Mouse (Mus musculus) embryo, embryonic 11.5 days (tissue): Measurements from ENCODE around the gene Cbwd1.

ENCODE experiments used
- DNase-seq: peaks from one replicate; pipeline ENCODE4 v3.0.0-alpha.2; 2012; ENCODE audit warnings: low read depth, low spot score

Cbwd1 gene

DNA sequence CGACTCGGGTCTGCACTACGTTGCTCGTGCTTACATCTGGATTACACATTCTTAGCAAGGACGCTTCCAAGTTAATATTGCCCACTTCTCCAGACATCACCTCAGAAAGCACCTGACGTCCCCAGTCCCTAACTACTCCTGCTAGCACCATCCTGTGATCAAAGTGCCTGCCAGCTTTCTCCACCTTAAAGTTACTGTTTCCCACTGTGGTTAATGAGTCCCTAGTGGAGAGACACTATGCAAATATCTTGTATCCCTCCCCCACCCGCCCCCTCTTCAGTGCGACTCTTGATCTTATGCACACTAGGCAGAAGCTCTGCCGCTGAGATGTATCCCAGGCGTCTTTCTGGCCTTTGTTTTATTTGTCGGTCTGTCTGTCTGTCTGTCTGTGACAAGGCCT is 16.6 kb upstream of the Cbwd1 start:
- no peak for DNase-seq

DNA sequence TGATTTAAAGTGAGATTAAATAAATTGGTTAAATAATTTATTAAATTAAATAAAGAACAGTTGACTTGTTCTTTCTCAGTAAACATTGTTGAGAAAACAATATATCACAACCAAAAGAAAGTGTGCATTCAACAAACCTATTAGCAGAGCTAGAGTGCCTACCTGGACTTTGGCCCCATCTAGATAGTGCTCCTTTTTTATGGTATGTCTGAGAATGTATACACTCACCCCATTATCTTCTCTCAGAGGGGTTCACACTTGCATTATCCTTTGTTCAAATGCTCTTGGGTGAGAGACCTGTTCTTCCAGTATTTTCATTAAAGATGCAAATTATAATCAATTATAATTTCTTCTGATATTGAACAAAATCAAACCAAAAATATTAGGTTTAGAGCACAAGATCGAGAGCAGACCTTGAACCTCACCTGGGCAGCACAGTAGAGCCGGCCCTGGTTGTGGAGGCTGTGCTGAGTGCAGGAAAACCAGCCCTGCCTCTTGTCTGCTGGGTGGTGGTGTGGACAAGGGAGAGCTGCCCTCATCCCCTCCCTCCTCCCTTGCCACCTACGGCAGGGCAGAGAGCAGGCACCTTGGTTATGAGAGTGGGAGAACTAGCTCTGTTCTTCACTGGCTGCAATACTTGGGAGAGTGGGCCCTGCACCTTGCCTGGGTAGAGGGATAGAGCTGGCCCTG is 11.4 kb upstream of the Cbwd1 start:
- DNase-seq = no peak

DNA sequence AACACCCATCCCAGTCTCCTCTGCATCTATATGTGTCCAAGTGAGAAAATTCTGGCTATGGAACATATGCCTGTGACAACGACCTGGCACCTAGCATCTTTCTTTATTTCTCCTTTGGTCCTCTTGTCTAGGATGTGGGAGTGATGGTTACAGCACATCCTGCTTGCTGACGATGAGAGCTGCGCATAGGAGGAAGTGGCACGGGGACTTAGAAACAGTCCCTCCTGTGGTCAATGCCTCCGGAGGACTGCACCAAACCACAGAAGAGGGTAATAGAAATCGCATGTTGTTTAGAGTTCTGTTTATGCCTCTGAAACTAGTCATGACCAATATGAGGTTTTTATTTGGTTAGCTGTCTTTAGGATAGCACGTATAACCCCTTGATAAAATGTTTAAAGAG is 9.9 kb upstream of the Cbwd1 start:
- no peak for DNase-seq

DNA sequence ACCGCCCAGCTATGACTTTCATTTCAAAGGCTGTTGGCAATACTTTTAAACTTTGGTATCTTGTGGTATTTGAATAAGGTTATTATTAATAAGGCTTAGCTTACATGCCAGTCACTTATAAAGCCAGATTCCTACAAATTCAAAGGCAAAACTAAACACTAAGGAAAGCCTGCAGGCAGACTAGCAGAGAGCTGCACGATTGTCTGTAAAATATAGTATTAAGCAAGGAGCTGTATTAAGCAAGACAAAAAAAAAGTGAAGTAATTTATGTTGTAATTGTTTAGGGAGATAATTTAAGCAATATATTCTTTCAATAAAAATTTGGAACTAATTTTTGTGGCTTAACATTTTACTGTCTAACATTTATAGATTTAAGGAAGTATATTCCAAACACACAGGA is 5.5 kb upstream of the Cbwd1 start:
- DNase-seq = no peak

DNA sequence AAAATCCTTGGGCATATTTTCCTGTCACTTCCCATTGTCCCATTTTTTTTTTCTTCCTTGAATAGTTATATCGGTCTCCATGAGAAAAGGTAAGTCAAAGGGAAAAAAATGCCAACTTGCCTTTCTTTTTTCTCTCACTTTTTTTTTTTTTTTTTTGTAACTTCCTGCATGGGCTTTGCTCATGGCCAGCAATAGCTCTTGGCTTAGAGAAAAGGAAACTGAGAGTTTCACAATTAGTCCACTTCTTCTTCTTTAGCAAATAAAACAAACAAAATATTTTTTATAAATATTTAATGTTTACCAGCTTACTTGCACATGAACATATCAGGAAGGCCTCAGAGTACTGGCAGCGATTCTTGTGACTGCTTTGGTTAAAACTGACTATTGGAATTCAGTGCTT is 4.8 kb upstream of the Cbwd1 start:
- DNase-seq = no peak

DNA sequence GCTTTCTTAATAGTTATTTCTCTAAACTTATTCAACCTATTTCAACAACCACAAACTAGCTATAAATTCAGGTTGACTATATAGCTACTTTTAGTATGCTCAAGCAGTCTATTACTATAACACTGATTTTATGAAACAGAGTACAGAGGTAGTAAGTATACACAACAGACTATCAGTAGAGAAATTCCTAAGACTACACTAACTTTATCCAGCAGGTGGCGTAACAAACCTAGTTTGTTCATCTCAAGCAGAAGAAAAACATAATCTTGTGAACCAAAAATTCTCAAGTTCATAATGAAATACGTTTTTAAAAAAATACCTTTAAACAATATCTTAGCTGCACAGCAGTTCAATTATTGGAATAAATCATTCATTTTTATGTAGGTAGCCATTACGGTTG is 2.9 kb downstream of the Cbwd1 start:
- DNase-seq = peak; percentile 45

DNA sequence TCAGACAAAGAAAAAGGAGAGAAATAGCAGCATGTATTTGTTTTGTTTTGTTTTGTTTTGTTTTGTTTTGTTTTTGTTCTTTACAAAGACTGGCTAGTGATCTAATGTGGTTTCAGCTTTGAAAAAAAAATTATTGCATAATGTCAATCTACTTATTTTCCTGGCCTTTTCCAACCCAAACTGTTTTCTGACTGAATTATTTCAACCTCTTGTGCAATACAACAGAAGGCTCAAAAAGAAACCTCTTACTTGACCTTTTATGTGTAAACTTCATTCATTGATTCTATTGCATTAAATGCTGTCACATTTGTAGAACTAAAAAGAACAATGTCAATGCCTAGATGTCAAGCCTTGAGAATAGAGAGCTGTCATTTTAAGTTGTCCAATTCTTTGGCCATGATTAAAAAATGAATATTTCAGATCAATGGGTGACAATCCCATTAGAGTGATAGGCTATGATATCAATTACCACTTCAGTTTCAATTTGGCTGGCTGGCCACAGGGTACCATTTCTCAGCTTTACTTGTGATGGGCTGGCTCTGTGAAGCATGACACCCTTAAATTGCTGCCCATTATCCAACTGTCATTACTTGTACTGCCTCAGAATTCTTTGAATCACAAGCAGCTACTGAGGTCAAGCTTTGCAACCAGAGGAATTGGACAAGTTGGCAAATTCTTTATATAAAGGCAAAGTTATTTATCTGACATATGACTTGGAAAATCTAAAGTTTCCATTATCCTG is 15.7 kb downstream of the Cbwd1 start:
- no peak for DNase-seq

DNA sequence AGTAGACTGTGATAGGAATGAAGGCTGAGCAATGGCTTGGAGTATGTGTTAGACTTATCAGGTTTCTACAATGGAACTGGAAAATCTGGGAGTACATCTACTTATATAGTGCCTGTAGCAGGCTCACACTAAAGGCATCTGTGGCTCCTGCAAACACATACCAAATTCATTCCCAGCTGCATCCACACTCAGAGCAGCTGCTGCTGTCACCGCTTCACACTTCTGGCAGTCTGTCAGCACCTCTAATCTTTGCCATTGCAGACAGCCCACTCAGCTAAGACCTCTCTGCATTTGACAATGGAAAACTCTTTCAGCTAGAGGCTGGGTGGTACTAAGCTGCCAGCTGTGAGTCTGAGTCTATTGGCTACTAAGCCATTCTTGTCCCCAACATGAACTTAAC is 24.3 kb downstream of the Cbwd1 start:
- no peak for DNase-seq

DNA sequence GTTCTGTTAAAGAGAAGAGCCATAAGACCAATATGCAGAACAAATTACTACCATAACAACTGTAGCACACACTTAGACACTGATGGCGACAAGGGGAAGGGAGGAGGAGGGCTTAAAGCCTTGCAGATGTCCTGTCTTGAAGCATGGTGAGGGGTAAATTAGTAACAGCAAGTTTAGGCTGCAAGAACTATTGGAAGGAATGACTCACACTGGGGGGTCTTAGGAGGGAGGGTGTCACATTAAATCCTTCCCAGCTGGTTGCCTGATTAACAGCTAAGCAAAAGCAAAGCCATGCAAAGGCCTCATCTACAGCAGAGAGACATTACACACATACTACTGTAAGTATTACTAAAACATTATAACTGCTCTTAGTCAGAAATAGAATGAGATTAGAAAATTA is 32.4 kb downstream of the Cbwd1 start:
- DNase-seq = no peak

DNA sequence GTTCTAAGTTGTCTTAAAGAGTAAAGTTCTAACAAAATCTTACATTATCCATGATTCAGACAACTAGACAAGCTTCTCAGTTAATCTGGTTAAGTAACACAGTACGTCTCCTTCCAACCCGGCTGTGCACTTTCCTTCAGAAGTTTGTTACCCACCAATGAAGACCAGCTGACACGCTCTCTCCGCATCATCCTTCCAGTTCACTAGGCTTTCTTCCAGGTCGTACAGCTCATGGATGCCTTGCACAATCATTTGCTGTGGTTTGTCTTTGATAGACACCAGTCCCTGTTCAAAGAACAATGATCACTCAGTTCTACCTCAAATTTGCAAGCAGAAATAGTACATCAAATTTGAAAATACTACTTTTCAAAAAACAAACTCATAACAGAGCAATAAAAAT is 40.5 kb downstream of the Cbwd1 start:
- no peak for DNase-seq

DNA sequence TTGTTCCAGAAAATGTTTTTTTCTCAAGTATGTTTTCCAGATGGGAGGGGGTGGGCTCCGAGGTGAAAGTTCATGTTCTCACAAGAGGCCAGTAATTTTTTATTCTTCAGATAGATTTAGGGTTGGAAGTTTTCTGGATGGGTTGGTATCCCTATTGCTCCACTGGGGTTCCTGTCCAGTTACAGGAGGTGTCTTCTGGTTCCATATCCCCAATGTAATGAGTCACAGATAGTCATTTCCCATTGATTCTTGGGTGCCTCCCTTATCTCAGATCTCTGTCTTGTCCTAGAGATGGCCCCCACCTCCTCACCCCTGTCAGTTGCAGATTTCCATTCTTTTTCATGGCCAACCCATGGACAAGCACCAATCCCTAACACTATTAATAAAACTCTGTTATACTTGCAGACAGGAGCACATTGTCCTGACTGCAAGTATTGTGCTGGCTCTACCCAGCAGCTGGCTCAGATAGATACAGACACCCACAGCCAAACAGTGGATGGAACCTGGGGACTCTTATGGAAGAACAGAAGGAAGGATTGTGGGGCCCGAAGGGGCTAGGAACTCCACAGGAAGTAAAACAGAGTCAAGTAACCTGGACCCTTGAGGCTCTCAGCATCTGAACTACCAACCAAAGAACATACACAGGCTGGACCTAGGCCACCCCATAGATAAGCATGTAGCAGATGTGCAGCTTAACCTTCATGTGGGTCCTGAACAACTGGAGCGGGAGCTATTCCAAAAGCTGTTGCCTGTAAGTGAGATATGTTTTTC is 52.8 kb downstream of the Cbwd1 start:
- DNase-seq = no peak

DNA sequence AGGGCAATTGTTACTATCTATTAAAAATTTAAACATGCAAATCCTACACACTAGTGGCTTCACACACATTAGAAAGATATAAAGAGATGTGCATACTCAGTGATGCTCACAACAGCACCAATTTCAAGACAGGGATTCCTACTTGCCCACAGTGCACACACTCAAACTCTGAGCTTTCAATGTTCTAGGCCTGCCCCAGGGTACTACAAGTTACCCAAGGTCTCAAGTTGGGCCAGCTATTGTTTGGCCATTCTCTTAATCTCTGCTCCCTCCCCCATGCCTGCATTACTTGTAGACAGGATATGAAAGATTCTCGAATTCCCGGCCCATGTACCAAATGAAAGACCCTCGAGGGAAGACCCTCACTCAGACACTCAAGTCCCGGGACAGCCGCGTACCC is 53.8 kb downstream of the Cbwd1 start:
- DNase-seq = no peak

DNA sequence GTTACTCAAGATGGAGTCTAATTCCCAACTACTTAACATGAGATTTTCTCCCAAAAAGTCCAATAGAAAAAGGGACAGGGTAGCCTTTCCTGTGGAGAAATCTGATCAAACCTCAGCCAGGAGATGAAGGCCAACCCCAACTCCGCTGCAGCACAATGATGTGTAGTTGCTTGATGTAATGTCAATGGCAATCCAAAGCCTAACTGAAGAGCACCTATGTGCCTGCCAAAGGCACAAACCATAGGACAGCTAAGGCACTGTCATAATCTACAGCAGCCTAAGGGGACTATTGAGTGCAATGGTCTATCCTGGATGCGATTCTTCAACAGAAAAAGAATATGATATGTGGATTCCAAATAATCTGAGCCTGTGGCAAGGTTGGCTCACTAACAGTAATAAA is 58.6 kb downstream of the Cbwd1 start:
- DNase-seq = no peak

DNA sequence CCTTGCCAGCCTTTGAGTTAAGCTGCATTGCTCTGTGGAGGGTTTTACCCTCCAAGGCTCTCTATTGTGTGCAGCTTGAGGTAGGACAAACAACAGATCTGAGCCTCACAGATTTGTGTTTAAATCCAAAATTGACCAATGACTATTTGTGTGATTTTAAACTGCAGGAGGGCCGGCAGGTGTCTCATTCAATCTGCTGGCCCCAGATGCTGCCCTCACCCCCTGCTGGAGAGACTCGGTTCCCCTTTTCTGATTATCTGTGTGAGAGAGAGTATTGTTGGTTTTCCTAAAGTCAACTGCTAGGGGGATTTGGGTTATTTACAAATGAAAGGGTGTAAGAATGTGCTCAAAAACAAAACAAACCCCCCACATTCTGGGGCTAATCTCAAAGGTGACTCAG is 59.2 kb downstream of the Cbwd1 start:
- DNase-seq = no peak

DNA sequence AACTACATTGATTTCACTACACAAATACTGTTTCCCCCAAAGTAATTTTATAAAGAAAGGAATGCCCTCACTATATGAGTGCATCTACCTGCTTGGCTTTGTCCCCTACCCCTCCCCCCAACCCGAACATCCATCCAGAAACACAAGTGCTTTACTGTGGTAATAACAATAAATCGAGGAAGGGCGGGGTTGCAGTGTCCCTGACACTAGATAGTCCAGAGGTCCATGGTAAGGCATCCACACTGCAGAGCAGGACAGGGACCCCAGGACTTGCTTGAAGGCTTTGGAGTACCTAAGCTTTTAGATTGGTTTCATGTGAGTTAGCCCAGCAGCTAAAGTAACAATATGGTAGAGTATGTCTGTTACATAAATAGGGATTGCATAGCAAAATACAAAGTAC is 59.7 kb downstream of the Cbwd1 start:
- no peak for DNase-seq

DNA sequence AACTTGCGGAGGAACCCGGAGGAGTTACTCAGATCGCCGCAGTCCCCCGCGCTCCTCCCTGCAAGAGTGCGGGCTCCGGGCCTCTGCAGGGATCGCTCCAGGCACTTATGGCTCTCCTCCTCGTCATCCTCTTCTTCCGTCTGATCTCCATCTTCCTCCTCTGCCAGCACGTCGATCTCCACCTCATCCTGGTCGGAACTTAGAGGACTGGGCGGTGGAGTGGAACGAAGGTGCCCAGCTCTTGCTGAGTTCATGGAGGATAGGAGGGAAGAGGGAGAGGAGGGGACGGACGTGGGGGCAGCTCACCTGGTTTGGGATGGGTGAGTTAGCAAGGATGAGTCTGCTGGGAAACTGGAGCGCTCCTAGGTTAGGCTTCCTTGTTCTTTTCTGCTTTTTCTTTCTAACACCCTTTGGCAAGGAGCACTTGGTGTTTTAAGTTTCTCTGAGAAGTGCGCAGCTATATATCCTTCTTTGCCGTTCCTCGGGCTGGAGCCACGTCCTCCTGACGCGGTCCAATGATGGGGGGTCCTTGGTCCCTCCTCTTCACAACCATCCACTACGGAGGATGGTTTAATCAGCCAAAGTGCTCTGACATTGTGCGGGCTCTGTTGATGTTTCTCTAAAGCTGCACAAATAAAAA is 60.7 kb downstream of the Cbwd1 start, which contains the start of gene Foxd4:
Gene Foxd4, minus strand, starts transcription at position 617 of the 640 bp plus-strand sequence.
- DNase-seq = no peak

DNA sequence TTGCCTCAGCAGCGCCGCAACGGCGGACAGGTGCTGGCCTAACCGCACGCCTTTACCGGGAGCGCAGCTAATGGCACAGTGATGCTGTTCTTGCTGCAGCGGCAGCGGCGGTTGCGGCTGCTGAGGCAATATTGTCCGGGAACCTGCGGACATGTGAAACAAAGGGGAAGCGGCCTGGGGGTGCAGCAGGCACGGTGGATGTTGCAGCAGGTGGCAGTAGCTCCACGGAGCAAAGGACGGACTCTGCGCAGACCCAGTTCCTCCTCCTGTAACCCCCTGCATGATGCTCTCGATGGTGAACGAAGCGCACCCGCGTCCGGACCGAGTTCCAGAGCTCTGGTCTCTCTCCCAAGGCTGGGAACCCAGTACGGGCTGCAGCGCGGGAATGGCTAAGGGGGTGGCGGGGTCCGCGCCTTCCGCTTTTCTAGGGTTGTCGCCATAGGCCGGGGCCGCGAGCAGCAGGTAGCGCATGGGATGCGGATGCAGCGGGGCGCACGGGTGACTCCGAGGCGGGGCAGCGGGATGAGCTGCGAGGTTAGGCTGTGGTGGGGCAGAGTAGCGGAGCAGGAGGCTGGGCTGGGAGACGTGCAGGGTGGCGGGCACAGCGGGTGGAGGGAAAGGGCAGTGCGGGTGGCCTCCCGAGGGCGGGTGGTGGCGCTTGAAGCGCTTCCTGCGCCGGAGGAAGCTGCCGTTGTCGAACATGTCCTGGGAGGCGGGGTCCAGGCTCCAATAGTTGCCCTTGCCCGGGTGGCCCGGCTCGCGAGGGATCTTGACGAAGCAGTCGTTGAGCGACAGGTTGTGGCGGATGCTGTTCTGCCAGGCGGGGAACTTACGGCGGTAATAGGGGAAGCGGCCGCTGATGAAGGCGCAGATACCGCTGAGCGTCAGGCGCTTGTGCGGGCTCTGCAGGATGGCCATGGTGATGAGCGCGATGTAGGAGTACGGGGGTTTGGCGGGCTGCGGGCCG is 61.5 kb downstream of the Cbwd1 start:
- DNase-seq = no peak

DNA sequence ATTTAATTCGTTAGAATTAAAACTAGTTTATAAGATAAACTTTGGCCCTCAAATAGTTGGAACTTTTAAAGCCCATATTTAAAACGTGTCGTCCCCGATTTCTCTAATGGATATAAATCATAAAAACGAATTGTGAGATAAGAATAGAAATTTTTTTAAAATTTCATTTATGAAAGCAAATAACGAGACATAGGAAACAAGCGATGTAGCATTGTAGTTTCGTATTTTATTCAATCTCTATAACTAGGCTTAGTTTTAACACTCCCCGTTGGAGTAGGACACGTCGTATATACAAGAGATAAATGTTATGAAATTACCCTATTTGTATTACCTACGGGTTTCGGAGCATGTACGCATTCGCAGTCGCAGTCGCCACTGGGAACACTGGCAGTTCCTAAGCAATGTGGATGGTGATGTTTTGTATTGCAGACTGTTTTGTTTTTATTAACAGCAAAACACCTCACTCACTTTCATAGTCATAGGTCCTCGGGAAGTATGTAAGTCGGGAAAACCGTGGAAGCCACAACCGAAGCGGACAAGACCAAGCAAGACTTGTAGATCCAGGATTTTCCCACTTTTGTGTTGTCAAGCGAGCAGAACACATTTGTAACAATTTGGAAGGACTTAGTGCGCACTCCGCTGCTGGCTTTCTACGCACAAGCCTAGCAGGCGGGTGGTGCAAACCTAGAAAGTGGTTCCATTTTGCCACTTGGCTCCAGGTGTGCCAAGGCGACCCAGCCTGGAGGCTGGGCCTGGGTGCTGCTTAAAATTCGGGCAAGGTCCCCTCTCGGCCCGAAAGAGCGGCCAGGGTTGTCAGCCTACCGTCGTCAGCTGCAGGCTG is 62.5 kb downstream of the Cbwd1 start:
- DNase-seq = no peak

DNA sequence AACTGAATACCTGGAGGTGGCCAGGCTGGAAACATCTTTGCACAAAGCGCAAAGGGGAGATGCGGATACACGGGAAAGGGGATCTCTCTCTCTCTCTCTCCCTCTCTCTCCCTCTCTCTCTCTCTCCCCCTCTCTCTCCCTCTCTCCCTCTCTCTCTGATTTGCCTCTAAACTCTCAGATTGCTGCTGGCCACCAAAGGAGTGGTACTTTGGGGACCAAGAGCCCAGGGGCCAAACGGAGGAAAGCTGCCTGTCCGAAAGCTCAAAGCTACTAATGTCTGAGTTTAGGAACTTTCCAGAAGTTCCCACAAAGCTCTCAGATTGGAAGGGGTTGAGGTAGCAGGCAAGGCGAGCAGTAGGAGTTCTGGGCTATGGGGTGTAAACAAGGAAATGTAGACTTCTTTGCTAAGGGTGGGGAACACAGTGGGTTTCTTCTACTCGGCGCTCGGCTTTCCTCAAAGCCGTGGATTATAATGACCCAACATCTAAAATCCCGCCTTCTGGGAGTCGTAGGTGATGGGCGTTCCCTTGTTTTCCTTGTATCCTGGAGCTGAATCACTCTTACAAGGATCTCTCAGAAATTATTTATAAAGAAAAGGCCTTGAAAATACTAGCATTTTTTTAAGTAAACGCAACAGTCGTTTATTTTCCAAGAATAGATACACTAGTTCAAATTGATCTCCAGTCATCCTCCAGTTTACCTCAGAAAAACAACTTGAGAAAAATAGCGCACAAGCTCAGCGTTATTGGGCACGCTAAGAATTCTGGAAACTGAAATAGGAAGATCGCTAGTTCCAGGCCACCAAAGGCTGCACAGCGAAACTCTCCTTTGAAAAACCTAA is 63.3 kb downstream of the Cbwd1 start:
- DNase-seq = no peak
